8 mouse cellular contexts compared by ENCODE assay signal in genomic region chr2:165195411-165196182, GRCm38 (mm10). TPM values are rescaled to one million over a fixed set of nuclear protein-coding genes. Genes with fewer than 3 reads are reported as not detected.
A peak's percentile ranks its signal among the peaks of the same experiment; 100 is the strongest.
DNase-seq lines count a peak whose midpoint lies in the region; ATAC-seq and TF ChIP-seq lines count a peak whose summit lies in the region.

No protein-coding gene starts in this region.

- no peak overlapping the region for H3K27ac ChIP-seq in intestine, postnatal 0 days (ENCODE audit: low read depth, low read length)

- H3K4me3 ChIP-seq in intestine, postnatal 0 days (ENCODE audit: low read depth, low read length), result no peak overlapping the region

- no peak overlapping the region for H3K9ac ChIP-seq in intestine, postnatal 0 days (ENCODE audit: low read depth, low read length)

- H3K27me3 ChIP-seq in intestine, postnatal 0 days (replicated peaks; ENCODE audit: control insufficient read depth, insufficient read depth, low read length), result peaks cover 26% of the 10 kb centered on the region

- H3K9me3 ChIP-seq in intestine, postnatal 0 days (ENCODE audit: control insufficient read depth), result no peaks in the 10 kb centered on the region

- H3K4me1 ChIP-seq in intestine, postnatal 0 days (replicated peaks; ENCODE audit: control insufficient read depth, insufficient read depth, low read length), result no peaks in the 10 kb centered on the region

- TF ChIP-seq CTCF in intestine, postnatal 0 days (IDR thresholded peaks at IDR 0.05; ENCODE audit: low read depth), result no peak

- no peaks in the 10 kb centered on the region for H3K36me3 ChIP-seq in intestine, postnatal 0 days (ENCODE audit: control insufficient read depth, insufficient read depth)

- ATAC-seq in intestine, postnatal 0 days, result no peak
- ATAC-seq in cerebellum, adult (ENCODE audit: insufficient number of reproducible peaks, low FRiP score, low TSS enrichment), result no peak

- WGBS in intestine, postnatal 0 days, result 8% methylated on average over 32 of the region's 32 CpGs

- H3K4me2 ChIP-seq in intestine, postnatal 0 days (replicated peaks; ENCODE audit: low read depth), result 0 out of 2 replicates have a peak overlapping the region, but pooled peaks have one; percentile 13

- peak; percentile 29 to 63 for DNase-seq in adrenal gland, adult (ENCODE audit: inconsistent age in 2 of 2, low spot score in 1 of 2)
- no peak for DNase-seq in adrenal gland, adult 18-20 months (ENCODE audit: low spot score in 2 of 2)
- peak; percentile 23 for DNase-seq in lung, postnatal 10 days
- DNase-seq in lung, postnatal 14 days, result no peak
- DNase-seq in retina, postnatal 1 day, result peak; percentile 90
- DNase-seq in spleen, postnatal 14 days (ENCODE audit: low spot score in 2 of 2), result no peak

RNA-seq across cellular contexts. Expression of gene Cdh22, which starts 39.1 kb away (rescaled TPM):
- 1 to 10 TPM; 1.4 to 1.7 TPM for total RNA-seq in adrenal gland, adult 18-20 months (2021)
- 0.25 and 0.41 TPM in 2 replicates for polyA plus RNA-seq in intestine, postnatal 0 days (2015; fragmentation: Nextera tagmentation; extraction: Ambion mirVana)

Comparison
In these comparisons a context has a peak if more than half of its experiments do, and no peak if none do; other contexts are left out.
1. DNase-seq: peak in adrenal gland, adult (2 of 2), lung, postnatal 10 days (single experiment) and retina, postnatal 1 day (single experiment); none in adrenal gland, adult 18-20 months (0 of 2), lung, postnatal 14 days (single experiment) and spleen, postnatal 14 days (0 of 2).